Mouse (Mus musculus): ENCODE data around the gene Crocc. TPM values are rescaled to one million over a fixed set of nuclear protein-coding genes. Genes with fewer than 3 reads are reported as not detected.
A peak's percentile ranks its signal among the peaks of the same experiment; 100 is the strongest.

The Crocc gene
- polyA plus RNA-seq (2015; fragmentation: Nextera tagmentation; extraction: Ambion mirVana): 8.3 and 10.2 TPM in 2 replicates

GRCm38 (mm10) chr4:141060426-141061301, at the start of gene Crocc:
Gene Crocc, minus strand, starts transcription at chr4:141060550.
- ATAC-seq (replicated peaks): peak; percentile 93
- no peaks in the 10 kb centered on the region for H3K9me3 ChIP-seq
- peak within 1 kb of the TSS; percentile 95 for H3K27ac ChIP-seq (replicated peaks)
- WGBS: under 1% methylated on average over 76 of the region's 77 CpGs
- 0 out of 2 replicates have a peak, but pooled peaks cover under 1% of the 10 kb centered on the region for H3K36me3 ChIP-seq
- H3K4me1 ChIP-seq: peaks cover 16% of the 10 kb centered on the region
- peak within 1 kb of the TSS; percentile 68 for H3K4me2 ChIP-seq (replicated peaks)
- H3K27me3 ChIP-seq: no peaks in the 10 kb centered on the region
- H3K9ac ChIP-seq (replicated peaks): peak within 1 kb of the TSS; percentile 77
- peak within 1 kb of the TSS; percentile 63 for H3K4me3 ChIP-seq

- H3K36me3 ChIP-seq: peaks cover 11% of the 10 kb centered on the region; the same call in 1 of the 2 replicates
- no peak overlapping the region for H3K9ac ChIP-seq (replicated peaks)
- H3K4me1 ChIP-seq: no peaks in the 10 kb centered on the region
- H3K4me3 ChIP-seq: no peak overlapping the region
- 49% methylated on average over 10 of the region's 10 CpGs for WGBS
- no peaks in the 10 kb centered on the region for H3K27me3 ChIP-seq
- ATAC-seq (replicated peaks): no peak
- H3K27ac ChIP-seq (replicated peaks): no peak overlapping the region
- no peak overlapping the region for H3K4me2 ChIP-seq (replicated peaks)
- H3K9me3 ChIP-seq: no peaks in the 10 kb centered on the region
Measured at GRCm38 (mm10) chr4:141108196-141108732, 47.9 kb upstream of the Crocc start.

DNA sequence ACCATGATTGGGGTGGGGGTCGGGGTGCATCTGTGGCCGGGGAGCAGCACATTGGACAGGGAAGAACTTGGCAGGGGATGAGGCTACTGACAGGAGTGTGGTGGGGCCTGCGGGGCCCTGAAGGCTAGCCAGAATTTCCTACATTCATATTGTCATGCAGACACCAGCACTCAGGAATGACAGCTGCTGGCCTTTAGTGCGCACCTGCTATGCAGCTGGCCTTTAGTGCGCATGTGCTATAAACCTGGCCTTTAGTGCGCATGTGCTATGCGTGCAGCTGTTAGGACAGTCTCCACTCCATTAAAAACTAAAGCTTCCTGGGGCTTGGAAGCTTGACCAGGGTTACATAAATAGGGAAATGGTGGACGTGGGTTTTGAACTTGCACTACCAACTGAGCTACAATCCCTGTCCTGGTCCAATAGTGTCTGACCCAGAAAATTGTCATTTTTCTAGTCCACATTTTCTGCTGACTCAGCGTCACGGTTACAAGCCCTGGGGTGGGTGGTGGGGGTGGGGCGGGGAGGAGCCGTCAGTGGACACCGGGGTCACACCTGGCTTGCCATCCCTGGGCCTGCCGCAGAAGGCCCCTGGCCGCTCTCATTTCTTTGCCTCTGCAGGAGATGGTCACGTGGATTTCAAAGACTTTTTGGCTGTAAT, 46.3 kb upstream of the Crocc start:
- Histone ChIP-seq H3K36me3 (peaks cover 7% of the 10 kb centered on the region; the same call in 1 of the 2 replicates), H3K9ac (replicated peaks) (no peak overlapping the region), H3K4me2 (replicated peaks) (no peak overlapping the region), H3K27me3 (no peaks in the 10 kb centered on the region), H3K4me3 (no peak overlapping the region), H3K4me1 (no peaks in the 10 kb centered on the region), H3K27ac (replicated peaks) (no peak overlapping the region), H3K9me3 (no peaks in the 10 kb centered on the region)
- WGBS: 85% methylated on average over 16 of the region's 16 CpGs
- ATAC-seq (replicated peaks): no peak

- H3K36me3 ChIP-seq: no peaks in the 10 kb centered on the region
- no peak overlapping the region for H3K4me2 ChIP-seq (replicated peaks)
- H3K27ac ChIP-seq (replicated peaks): no peak overlapping the region
- no peaks in the 10 kb centered on the region for H3K9me3 ChIP-seq
- no peak overlapping the region for H3K4me3 ChIP-seq
- 71% methylated on average over 6 of the region's 6 CpGs for WGBS
- no peak overlapping the region for H3K9ac ChIP-seq (replicated peaks)
- no peaks in the 10 kb centered on the region for H3K27me3 ChIP-seq
- no peaks in the 10 kb centered on the region for H3K4me1 ChIP-seq
- ATAC-seq (replicated peaks): no peak
Measured at GRCm38 (mm10) chr4:141101855-141102254, 41.5 kb upstream of the Crocc start.

GRCm38 (mm10) chr4:141101291-141101690, 40.9 kb upstream of the Crocc start:
- H3K4me1 ChIP-seq: no peaks in the 10 kb centered on the region
- no peak for ATAC-seq (replicated peaks)
- H3K4me2 ChIP-seq (replicated peaks): no peak overlapping the region
- H3K27ac ChIP-seq (replicated peaks): no peak overlapping the region
- no peak overlapping the region for H3K4me3 ChIP-seq
- H3K27me3 ChIP-seq: no peaks in the 10 kb centered on the region
- 96% methylated on average over 9 of the region's 9 CpGs for WGBS
- no peaks in the 10 kb centered on the region for H3K9me3 ChIP-seq
- no peaks in the 10 kb centered on the region for H3K36me3 ChIP-seq
- no peak overlapping the region for H3K9ac ChIP-seq (replicated peaks)

DNA sequence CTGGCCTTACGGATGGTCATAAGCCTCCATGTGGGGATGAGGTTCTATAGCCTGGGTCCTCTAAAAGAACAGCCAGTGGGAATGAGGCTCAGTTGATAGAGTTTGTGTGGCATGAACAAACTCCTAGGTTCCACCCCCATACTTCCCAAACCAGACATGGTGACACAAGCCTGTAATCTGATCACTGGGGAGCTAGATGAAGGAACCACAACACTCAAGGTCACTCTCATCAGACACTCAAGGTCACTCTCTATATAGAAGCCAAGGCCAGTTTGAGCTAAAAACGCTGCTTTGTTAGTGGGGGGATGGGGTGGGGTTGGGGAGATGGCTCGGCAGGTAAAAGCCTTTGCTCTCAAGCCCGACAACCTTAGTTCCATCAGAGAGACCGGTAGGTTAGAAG, 39.6 kb upstream of the Crocc start:
- H3K4me1 ChIP-seq: no peaks in the 10 kb centered on the region
- 81% methylated on average over 5 of the region's 5 CpGs for WGBS
- H3K27ac ChIP-seq (replicated peaks): no peak overlapping the region
- H3K36me3 ChIP-seq: no peaks in the 10 kb centered on the region
- H3K9ac ChIP-seq (replicated peaks): no peak overlapping the region
- no peak overlapping the region for H3K4me3 ChIP-seq
- no peaks in the 10 kb centered on the region for H3K9me3 ChIP-seq
- ATAC-seq (replicated peaks): no peak
- H3K27me3 ChIP-seq: no peaks in the 10 kb centered on the region
- no peak overlapping the region for H3K4me2 ChIP-seq (replicated peaks)

GRCm38 (mm10) chr4:141098935-141099334, 38.6 kb upstream of the Crocc start:
- Histone ChIP-seq H3K9ac (replicated peaks) (no peak overlapping the region), H3K9me3 (no peaks in the 10 kb centered on the region), H3K4me2 (replicated peaks) (no peak overlapping the region), H3K27ac (replicated peaks) (no peak overlapping the region), H3K4me3 (no peak overlapping the region), H3K4me1 (no peaks in the 10 kb centered on the region), H3K36me3 (no peaks in the 10 kb centered on the region), H3K27me3 (no peaks in the 10 kb centered on the region)
- no peak for ATAC-seq (replicated peaks)
- 77% methylated on average over 4 of the region's 4 CpGs for WGBS

DNA sequence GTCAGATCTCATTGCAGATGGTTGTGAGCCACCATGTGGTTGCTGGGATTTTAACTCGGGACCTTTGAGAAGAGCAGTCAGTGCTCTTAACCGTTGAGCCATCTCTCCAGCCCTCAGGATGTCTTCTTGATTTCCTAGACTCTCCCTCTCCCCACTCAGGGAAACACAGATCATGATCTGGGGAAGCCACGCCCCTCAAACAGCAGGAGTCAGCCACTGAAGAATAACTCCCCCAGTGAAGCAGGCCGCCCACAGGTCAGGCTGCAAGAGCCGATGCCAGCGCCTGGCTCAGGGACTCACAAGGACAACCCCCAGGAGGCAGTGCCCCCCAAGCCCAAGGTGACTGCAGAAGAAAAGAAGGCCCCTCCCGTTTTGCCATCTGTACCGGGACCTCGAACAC, 36.4 kb upstream of the Crocc start:
- WGBS: 11% methylated on average over 9 of the region's 9 CpGs
- H3K27ac ChIP-seq (replicated peaks): no peak overlapping the region
- no peak overlapping the region for H3K4me2 ChIP-seq (replicated peaks)
- no peaks in the 10 kb centered on the region for H3K36me3 ChIP-seq
- no peak overlapping the region for H3K9ac ChIP-seq (replicated peaks)
- no peak for ATAC-seq (replicated peaks)
- H3K27me3 ChIP-seq: no peaks in the 10 kb centered on the region
- H3K4me3 ChIP-seq: no peak overlapping the region
- no peaks in the 10 kb centered on the region for H3K9me3 ChIP-seq
- H3K4me1 ChIP-seq: no peaks in the 10 kb centered on the region

GRCm38 (mm10) chr4:141095016-141095415, 34.7 kb upstream of the Crocc start:
- WGBS: 78% methylated on average over 10 of the region's 10 CpGs
- Histone ChIP-seq H3K4me2 (replicated peaks) (no peak overlapping the region), H3K36me3 (no peaks in the 10 kb centered on the region), H3K4me3 (no peak overlapping the region), H3K4me1 (no peaks in the 10 kb centered on the region), H3K27ac (replicated peaks) (no peak overlapping the region), H3K9me3 (no peaks in the 10 kb centered on the region), H3K9ac (replicated peaks) (no peak overlapping the region), H3K27me3 (no peaks in the 10 kb centered on the region)
- ATAC-seq (replicated peaks): no peak

- no peak overlapping the region for H3K27ac ChIP-seq (replicated peaks)
- H3K4me3 ChIP-seq: no peak overlapping the region
- 77% methylated on average over 9 of the region's 9 CpGs for WGBS
- H3K36me3 ChIP-seq: no peaks in the 10 kb centered on the region
- H3K4me1 ChIP-seq: no peaks in the 10 kb centered on the region
- no peak overlapping the region for H3K4me2 ChIP-seq (replicated peaks)
- no peak for ATAC-seq (replicated peaks)
- no peaks in the 10 kb centered on the region for H3K9me3 ChIP-seq
- no peak overlapping the region for H3K9ac ChIP-seq (replicated peaks)
- no peaks in the 10 kb centered on the region for H3K27me3 ChIP-seq
Measured at GRCm38 (mm10) chr4:141088714-141089113, 28.4 kb upstream of the Crocc start.

DNA sequence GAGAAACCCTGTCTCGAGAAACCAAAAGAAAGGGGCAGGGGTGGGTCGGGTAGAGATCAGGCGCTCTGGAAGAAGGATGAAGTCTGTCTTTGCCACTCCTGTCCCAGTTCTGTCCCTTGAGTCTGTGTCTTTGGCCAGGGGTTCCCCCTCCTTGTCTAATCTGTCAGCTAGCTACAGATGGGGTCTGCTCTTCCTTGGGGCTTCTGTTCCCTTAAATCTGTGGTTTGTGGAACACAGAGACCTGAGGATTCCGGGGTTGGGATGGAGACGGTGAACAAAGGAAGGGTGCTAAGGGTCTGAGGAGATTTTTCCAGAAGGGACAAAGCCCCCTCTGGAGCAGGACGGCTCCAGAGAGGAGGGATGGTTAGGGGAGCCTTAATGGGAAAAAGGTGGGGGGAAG, 27.7 kb upstream of the Crocc start, which contains the start of gene Spata21:
Gene Spata21 (plus strand): TSS at position 301 of the 400 bp plus-strand sequence.
- H3K27me3 ChIP-seq: no peaks in the 10 kb centered on the region
- H3K4me1 ChIP-seq: no peaks in the 10 kb centered on the region
- no peaks in the 10 kb centered on the region for H3K36me3 ChIP-seq
- no peak within 1 kb of the TSS for H3K27ac ChIP-seq (replicated peaks)
- no peaks in the 10 kb centered on the region for H3K9me3 ChIP-seq
- no peak within 1 kb of the TSS for H3K4me2 ChIP-seq (replicated peaks)
- ATAC-seq (replicated peaks): no peak
- no peak within 1 kb of the TSS for H3K4me3 ChIP-seq
- no peak within 1 kb of the TSS for H3K9ac ChIP-seq (replicated peaks)
- WGBS: 78% methylated on average over 6 of the region's 6 CpGs

DNA sequence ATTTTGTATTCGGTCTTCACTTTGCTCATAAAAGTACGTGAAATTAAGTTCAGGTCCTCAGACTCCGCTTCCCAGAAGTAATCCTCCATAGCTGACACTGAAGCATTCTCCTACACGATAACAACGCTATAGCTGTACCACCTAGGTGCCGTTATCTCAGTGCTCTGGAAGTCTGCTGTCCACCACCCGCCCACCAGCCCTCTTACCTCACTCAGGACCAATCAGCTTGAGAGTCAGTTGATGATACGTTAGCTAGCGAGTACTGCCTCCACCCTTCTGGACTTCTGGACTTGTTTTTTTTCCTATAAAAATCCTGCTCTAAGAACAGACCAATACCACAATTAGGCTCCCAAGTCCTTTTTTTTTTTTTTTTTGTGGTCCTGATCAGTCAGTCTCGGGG, 26.5 kb upstream of the Crocc start:
- no peaks in the 10 kb centered on the region for H3K27me3 ChIP-seq
- WGBS: 83% methylated on average over 10 of the region's 10 CpGs
- no peak overlapping the region for H3K27ac ChIP-seq (replicated peaks)
- no peaks in the 10 kb centered on the region for H3K4me1 ChIP-seq
- H3K9me3 ChIP-seq: no peaks in the 10 kb centered on the region
- H3K9ac ChIP-seq (replicated peaks): no peak overlapping the region
- ATAC-seq (replicated peaks): no peak
- no peak overlapping the region for H3K4me2 ChIP-seq (replicated peaks)
- no peak overlapping the region for H3K4me3 ChIP-seq
- H3K36me3 ChIP-seq: no peaks in the 10 kb centered on the region

All from forebrain, embryonic 15.5 days (tissue).